Mouse (Mus musculus): Measurements from ENCODE around the gene Vps45. TPM values are rescaled to one million over a fixed set of nuclear protein-coding genes. Genes with fewer than 3 reads are reported as not detected.
"Not testable (repeated sequence)": the region's sequence is repeated elsewhere in the genome, so short reads cannot be mapped to it uniquely, and the experiment has no call there.

Vps45 gene
- total and polyA plus RNA-seq, 2 experiments from 2014 or later: 29.5 to 61.1 TPM

DNA sequence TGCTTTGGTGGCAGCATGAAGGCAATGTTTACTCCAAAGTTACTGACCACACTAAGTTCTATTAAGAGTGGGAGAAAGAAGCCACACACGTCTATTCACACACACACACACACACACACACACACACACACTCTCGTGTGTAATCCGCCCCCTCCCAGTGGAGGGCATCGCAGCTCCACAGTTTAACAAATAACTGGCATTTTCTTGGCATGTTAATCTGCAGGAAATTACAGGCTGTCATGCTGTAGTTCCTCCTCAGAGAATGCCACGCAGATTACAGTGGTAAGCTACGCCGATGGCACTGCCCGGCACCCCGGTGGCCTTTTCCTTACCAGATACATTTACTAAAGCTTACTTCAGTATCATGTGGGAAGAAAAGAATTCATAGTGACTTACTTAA, 80.0 kb downstream of the Vps45 start:
- H3K4me2 ChIP-seq (ENCODE audit: low read depth, low read length, poor library complexity, severe bottlenecking): no peak overlapping the region
- H3K4me1 ChIP-seq (ENCODE audit: insufficient read depth, low read length): no peaks in the 10 kb centered on the region
- ATAC-seq (ENCODE audit: low FRiP score) (no peak), DNase-seq (ENCODE audit: low spot score) (peak; percentile 21)
- H3K36me3 ChIP-seq (ENCODE audit: insufficient read depth, low read length): no peaks in the 10 kb centered on the region
- H3K9ac ChIP-seq (replicated peaks; ENCODE audit: low read length, poor library complexity, severe bottlenecking): no peak overlapping the region
- WGBS: 68% methylated on average over 9 of the region's 9 CpGs
- no peaks in the 10 kb centered on the region for H3K27me3 ChIP-seq (ENCODE audit: insufficient read depth, low read length)
- H3K27ac ChIP-seq (ENCODE audit: low read depth, low read length): no peak overlapping the region
- H3K4me3 ChIP-seq (ENCODE audit: low read depth, low read length): no peak overlapping the region
- no peak for TF ChIP-seq CTCF (IDR thresholded peaks at IDR 0.05)
- no peaks in the 10 kb centered on the region for H3K9me3 ChIP-seq (ENCODE audit: low read length)

DNA sequence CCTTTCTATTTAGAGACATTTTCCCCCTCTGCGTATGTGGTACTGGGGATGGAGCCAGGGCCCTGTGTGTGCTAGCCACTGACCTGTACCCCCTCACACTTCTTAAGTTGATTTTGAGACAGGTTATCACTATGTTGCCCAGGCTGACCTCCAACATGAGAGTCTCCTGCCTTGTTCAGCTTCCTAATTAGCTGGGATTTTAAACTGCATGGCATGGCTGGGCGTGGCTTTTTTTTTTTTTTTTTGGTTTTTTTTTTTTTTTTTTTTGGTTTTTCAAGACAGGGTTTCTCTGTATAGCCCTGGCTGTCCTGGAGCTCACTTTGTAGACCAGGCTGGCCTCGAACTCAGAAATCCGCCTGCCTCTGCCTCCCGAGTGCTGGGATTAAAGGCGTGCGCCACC, 80.7 kb downstream of the Vps45 start:
- WGBS: 89% methylated on average over 5 of the region's 7 CpGs
- not testable (repeated sequence) for H3K4me1 ChIP-seq (ENCODE audit: insufficient read depth, low read length); ATAC-seq (ENCODE audit: low FRiP score); H3K27ac ChIP-seq (ENCODE audit: low read depth, low read length); H3K36me3 ChIP-seq (ENCODE audit: insufficient read depth, low read length); H3K27me3 ChIP-seq (ENCODE audit: insufficient read depth, low read length); H3K4me2 ChIP-seq (ENCODE audit: low read depth, low read length, poor library complexity, severe bottlenecking); H3K9ac ChIP-seq (replicated peaks; ENCODE audit: low read length, poor library complexity, severe bottlenecking); H3K9me3 ChIP-seq (ENCODE audit: low read length); H3K4me3 ChIP-seq (ENCODE audit: low read depth, low read length); DNase-seq (ENCODE audit: low spot score)

DNA sequence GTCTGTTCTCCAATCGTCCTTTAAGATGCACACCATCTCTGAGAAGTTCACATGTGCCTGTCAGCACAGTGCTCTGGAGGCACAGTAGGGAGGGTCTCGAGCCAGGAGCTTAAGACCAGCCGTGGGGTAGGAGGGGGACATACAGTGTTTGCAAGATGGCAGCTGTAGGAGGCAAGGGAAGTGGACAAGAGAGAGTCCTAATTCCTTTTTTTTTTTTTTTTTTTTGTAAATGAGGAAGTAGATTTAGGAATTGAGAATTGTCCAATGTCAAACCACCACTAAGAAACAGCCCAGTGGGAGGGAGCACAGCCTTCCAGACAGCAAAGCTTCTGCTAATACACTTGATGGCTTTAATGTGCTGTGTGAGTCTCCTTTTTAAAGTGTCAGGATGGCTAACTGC, 81.2 kb downstream of the Vps45 start:
- 48% methylated on average over 3 of the region's 3 CpGs for WGBS
- DNase-seq (ENCODE audit: low spot score) (no peak), ATAC-seq (ENCODE audit: low FRiP score) (no peak)
- no peak overlapping the region for H3K9ac ChIP-seq (replicated peaks; ENCODE audit: low read length, poor library complexity, severe bottlenecking)
- no peak overlapping the region for H3K27ac ChIP-seq (ENCODE audit: low read depth, low read length)
- H3K36me3 ChIP-seq (ENCODE audit: insufficient read depth, low read length): no peaks in the 10 kb centered on the region
- TF ChIP-seq CTCF (IDR thresholded peaks at IDR 0.05): no peak
- no peak overlapping the region for H3K4me2 ChIP-seq (ENCODE audit: low read depth, low read length, poor library complexity, severe bottlenecking)
- H3K4me3 ChIP-seq (ENCODE audit: low read depth, low read length): no peak overlapping the region
- no peaks in the 10 kb centered on the region for H3K9me3 ChIP-seq (ENCODE audit: low read length)
- no peaks in the 10 kb centered on the region for H3K27me3 ChIP-seq (ENCODE audit: insufficient read depth, low read length)
- H3K4me1 ChIP-seq (ENCODE audit: insufficient read depth, low read length): no peaks in the 10 kb centered on the region

- DNase-seq (ENCODE audit: low spot score) (peak; percentile 89), ATAC-seq (ENCODE audit: low FRiP score) (peak; percentile 90)
- H3K4me1 ChIP-seq (ENCODE audit: insufficient read depth, low read length): no peaks in the 10 kb centered on the region
- H3K4me2 ChIP-seq (ENCODE audit: low read depth, low read length, poor library complexity, severe bottlenecking): peak overlapping the region; percentile 54
- no peaks in the 10 kb centered on the region for H3K9me3 ChIP-seq (ENCODE audit: low read length)
- H3K9ac ChIP-seq (replicated peaks; ENCODE audit: low read length, poor library complexity, severe bottlenecking): peak overlapping the region; percentile 33; the same call in 1 of the 2 replicates
- H3K36me3 ChIP-seq (ENCODE audit: insufficient read depth, low read length): no peaks in the 10 kb centered on the region
- peak overlapping the region; percentile 68 for H3K27ac ChIP-seq (ENCODE audit: low read depth, low read length)
- H3K4me3 ChIP-seq (ENCODE audit: low read depth, low read length): peak overlapping the region; percentile 28
- 0 out of 2 replicates have a peak, but pooled peaks have one; percentile 9 for TF ChIP-seq CTCF (IDR thresholded peaks at IDR 0.05)
- H3K27me3 ChIP-seq (ENCODE audit: insufficient read depth, low read length): no peaks in the 10 kb centered on the region
- WGBS: 4% methylated on average over 34 of the region's 34 CpGs
These were observed 85.2 kb downstream of the Vps45 start for GRCm38 (mm10) chr3:95972873-95973634.

GRCm38 (mm10) chr3:95972251-95972872, 85.9 kb downstream of the Vps45 start:
- H3K4me1 ChIP-seq (ENCODE audit: insufficient read depth, low read length): no peaks in the 10 kb centered on the region
- H3K36me3 ChIP-seq (ENCODE audit: insufficient read depth, low read length): no peaks in the 10 kb centered on the region
- ATAC-seq (ENCODE audit: low FRiP score) (no peak), DNase-seq (ENCODE audit: low spot score) (no peak)
- H3K4me3 ChIP-seq (ENCODE audit: low read depth, low read length): peak overlapping the region; percentile 28; the same call in 1 of the 2 replicates
- peak overlapping the region; percentile 33; the same call in 1 of the 2 replicates for H3K9ac ChIP-seq (replicated peaks; ENCODE audit: low read length, poor library complexity, severe bottlenecking)
- 0 out of 2 replicates have a peak overlapping the region, but pooled peaks have one; percentile 1 for H3K27ac ChIP-seq (ENCODE audit: low read depth, low read length)
- TF ChIP-seq CTCF (IDR thresholded peaks at IDR 0.05): no peak
- no peaks in the 10 kb centered on the region for H3K27me3 ChIP-seq (ENCODE audit: insufficient read depth, low read length)
- H3K9me3 ChIP-seq (ENCODE audit: low read length): no peaks in the 10 kb centered on the region
- peak overlapping the region; percentile 54 for H3K4me2 ChIP-seq (ENCODE audit: low read depth, low read length, poor library complexity, severe bottlenecking)
- WGBS: 72% methylated on average over 12 of the region's 12 CpGs

GRCm38 (mm10) chr3:95970661-95971060, 87.6 kb downstream of the Vps45 start:
- H3K4me3 ChIP-seq (ENCODE audit: low read depth, low read length); H3K9me3 ChIP-seq (ENCODE audit: low read length); H3K36me3 ChIP-seq (ENCODE audit: insufficient read depth, low read length); DNase-seq (ENCODE audit: low spot score); H3K27ac ChIP-seq (ENCODE audit: low read depth, low read length); H3K9ac ChIP-seq (replicated peaks; ENCODE audit: low read length, poor library complexity, severe bottlenecking); H3K4me2 ChIP-seq (ENCODE audit: low read depth, low read length, poor library complexity, severe bottlenecking); H3K27me3 ChIP-seq (ENCODE audit: insufficient read depth, low read length); H3K4me1 ChIP-seq (ENCODE audit: insufficient read depth, low read length); ATAC-seq (ENCODE audit: low FRiP score): not testable (repeated sequence)
- WGBS: 57% methylated on average over 6 of the region's 7 CpGs
